Mouse (Mus musculus) cerebellum, adult 18-20 months (tissue): ENCODE measurements around the gene Stard13.

Experiments
- DNase-seq, 2 experiments: peaks; one replicate each; pipeline ENCODE4 v3.0.0; 2021

The Stard13 gene

DNA sequence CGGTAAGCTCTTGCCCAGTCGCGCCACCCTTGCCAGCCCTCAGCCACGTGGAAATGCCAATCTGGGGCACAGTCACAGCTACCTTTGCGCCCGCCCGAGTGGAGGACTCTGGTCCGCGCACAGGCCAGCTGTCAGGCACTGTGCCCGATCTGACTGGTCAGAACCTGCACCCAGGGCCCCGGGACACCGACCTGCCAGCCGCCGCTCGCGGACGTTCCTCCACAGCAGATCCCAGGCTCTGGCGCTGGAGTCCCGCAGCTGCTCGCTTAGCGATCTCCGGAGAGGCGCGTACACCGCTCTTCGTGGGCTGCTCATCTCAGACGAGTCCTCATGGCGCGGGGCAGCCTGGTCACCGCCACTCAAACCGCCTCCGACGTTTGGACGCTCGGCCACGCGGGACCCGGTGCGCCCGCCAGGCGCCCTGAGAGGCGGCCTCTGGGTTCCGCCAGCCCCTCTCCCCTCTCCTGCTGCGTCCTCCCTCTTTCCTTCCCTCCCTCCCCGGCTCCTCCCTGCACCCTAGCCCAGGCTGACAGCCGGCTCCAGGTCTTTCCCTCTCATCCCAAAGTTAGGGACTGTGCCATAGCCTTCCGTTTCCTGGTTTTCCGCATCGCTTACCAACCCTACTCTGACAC, at the start of gene Stard13:
TSS of gene Stard13 (minus strand) at position 437 of the 632 bp plus-strand sequence.
- DNase-seq = peak; percentile 2 to 5

DNA sequence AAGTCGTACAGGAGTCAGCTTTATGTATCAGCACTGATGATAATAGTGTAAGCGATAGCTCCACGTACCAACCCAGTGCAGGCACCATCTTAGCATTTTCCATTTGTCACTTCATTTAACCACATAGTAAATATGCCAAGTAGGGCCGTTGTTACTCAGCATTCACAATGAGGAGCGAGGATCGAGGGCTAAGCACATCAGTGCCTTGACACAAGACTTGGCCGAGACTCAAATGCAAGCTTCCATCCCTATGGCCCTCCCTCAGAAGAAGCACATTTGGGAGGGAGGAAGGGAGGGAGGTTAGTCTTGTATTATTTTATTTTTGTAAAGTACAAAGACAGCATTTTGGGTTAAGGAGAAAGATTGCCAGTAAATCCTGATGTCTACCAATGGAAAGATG, 45.9 kb upstream of the Stard13 start:
- DNase-seq = no peak

DNA sequence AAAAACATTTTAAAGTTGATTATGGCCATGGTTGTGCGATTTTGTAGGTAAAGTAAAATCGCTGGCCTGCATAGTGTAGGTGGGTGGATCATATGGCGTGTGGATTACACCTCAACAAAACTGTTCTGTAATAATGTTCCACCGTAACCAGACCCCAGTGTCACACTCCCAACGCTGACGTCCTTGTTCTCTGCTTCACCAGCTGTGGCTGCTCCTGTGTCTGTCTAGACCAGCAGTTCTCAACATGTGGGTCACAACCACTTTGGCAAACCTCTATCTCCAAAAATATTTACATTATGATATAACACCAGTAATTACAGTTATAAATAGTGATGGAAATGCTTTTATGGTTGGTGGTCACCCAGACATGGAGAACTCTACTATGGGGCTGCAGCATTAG, 44.3 kb upstream of the Stard13 start:
- no peak for DNase-seq

DNA sequence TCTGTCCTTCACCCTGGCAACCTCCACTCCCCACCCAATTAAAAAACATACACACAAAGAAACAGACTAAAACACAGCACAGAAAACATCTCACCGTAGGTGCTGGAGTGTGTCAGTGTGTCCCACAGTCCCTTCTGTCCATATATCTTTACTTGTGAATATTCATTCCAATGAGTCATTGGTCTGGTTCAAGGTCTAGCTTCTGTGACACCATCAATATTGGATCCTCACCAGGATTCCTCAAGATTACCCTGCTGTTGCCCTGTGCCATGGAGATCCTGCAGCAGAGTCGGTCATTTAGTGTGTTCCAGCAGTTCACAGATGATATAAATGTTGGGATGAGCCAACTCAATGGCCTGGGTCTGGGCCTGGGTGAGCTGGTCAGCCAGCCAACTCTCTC, 42.4 kb upstream of the Stard13 start:
- no peak for DNase-seq

DNA sequence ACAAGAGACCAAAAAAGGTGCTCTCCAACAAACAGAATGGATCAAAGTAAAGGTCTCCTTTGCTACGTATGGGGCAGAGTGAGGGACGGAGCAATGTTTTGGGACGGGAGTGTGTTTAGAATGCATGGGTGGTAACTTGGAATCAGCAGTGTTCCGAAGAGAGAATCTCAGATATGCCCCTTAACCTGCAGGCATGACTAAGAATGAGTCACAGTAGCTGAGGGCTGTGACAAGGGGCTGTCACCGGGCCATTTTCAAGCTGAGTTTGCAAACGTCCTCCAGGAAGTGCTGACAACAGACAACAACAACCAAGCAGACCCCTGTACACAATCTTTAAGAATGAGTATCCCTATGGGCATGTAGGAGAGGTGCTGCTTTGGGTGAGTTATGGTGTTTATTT, 40.6 kb upstream of the Stard13 start:
- no peak for DNase-seq

DNA sequence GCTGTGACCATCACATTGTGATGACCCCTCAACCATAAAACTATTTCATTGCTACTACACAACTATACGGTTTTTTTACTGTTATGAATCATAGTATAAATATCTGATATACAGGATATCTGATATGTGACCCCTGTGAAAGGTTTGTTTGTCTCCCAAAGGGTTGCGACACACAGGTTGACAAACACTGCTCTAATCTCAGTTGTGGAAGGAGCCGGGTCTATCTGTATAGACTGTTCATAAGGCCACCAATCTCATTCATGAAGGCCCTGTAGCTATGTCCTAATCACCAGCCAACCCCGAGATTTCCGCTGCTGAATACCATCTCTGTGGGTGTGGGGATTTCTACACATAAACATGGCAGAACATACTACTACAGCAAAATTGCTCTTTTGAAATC, 37.2 kb upstream of the Stard13 start:
- DNase-seq = no peak

DNA sequence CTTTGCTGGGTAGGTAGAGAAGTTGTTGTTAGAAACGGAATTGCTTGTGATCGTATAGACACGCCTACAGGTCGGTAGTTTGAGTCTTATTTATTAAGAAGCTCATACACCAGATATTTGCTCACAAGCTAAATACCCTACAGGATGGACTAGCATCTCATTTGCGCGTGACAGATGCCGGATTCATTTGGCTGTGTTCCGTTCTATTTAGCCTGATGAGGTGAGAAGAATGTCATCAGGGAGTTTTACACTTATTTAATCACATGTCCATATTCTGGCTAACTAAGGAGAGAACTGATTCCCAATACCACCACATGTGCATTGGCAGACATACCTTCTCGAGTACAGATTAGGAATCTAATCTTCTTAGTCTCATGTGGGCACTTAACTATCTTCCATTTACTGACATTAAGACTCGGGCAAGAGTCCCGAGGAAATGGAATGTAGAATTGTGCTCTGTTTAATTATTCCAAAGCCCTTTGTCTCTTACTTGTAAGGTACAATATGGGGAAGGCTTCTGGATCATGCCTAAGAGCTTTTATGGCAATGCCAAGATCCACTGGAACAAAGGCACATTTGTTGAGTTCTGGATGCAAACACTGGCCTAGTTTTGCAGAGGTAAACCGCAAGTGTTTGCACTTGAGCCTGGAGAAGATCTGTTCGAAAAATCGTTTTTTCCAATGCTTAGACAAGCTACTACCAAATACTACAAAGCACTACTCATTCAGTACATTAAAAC, 33.4 kb upstream of the Stard13 start:
- no peak for DNase-seq

DNA sequence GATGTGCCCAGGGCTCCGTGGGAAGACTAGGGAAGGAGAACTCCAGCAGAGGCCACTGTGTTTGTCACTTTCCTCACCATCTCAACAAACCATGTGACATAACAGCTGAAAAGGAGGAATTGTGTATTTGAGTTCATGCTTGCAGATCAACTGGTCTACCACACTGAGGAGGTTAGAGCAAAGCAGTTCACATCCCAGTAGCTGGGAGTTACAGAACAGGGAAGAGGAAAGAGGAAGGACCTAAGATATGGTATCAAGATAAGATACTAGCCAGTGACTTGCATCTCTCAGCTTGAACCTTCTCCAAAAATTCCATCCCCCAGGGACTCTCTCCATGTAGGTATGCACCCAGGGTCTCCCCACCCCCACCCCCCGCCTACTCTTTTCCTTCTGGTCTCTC, 27.9 kb upstream of the Stard13 start:
- DNase-seq = no peak

DNA sequence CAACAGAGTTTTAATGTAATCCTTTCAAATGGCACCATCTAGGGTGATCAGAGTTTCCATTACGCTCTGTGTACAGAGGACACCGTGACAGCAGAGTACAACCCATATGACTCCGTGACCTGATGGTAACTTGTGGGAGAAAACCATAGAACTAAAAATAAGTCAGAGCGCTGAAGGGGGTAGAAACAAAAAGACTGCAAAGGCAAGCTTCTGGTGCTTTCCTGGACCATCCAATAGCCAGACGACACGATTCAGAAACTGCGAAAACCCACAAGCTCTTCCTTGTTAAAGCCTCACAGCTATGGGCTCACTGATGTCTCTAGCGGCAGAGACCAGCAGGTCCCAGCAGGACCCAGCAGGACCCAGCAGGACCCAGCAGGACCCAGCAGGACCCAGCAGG, 18.6 kb upstream of the Stard13 start:
- no peak for DNase-seq

DNA sequence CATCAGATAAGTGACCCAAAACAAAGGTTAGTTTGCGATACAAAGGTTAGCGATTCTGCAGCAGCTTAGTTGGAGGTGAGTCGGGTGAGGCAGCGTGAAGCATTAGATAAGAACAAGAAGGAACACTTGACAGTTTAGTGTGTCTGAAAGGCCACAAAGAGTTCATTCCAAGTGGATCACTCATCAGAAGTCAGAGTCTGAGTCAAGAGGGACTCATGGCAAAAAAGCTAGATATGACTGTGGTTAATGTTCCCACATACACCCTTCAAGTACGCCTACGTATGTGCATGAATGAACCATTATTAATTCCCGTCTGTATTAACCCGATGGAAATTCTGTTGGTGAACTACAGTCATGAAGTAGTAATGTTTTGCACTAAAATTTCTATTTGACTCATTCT, 18.0 kb upstream of the Stard13 start:
- DNase-seq = no peak

DNA sequence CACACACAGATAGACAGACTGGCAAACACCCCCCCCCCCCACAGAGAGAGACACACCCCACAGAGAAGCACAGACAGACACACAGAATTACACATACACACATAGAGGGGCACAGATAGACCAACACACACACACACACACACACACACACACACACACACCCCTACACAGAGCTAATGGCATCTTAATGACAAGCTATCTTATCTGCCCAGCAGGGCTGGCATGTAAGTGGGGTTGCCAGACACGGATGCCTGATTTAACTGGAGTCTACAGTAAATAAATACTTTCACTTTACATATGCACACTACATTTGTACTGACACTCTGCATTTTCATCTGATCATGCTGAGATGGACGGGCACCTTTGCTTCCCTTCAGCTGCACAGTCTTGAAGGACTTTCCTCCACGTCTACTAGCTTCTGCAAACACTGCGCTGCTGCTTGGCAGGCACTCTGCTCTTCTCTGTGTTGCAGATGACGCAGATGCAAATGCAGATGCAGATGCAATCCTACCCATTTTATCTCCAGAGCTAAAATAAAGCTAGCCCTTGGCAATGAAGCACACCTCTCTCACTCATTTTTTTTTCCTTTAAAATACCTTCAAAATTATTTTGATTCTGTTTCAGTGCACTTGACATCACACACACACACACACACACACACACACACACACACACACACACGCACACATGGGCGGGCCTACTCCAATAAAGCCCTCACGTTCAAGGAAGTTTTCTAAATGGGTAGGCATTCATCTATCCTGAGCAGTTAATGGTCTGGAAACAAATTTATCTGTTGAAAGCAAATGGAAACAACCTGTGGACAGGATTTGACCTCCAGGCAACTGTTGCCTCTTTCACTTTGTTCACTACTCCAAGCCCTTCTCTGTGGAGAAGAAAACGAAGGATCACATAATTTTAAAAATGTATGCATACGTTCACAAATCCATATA, 15.3 kb upstream of the Stard13 start:
- DNase-seq = no peak

DNA sequence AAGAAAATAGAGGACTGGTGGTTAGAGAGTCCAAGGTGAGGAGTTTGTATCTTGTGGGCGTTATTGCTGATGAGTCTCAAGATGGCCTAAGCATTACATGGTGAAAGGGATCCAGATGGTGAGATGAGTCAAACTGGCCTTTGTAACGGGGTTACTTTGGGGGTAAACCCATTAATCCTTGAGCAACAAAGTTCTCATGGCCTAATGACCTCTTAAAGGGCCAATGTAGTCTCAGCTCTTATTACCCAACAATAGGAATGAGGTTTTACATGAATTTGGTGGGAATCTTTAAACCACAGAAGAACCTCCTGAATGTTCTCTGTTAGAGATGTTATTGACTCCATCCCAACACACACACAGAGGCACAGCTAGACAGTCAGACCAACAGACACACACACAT, 14.4 kb upstream of the Stard13 start:
- DNase-seq = no peak

DNA sequence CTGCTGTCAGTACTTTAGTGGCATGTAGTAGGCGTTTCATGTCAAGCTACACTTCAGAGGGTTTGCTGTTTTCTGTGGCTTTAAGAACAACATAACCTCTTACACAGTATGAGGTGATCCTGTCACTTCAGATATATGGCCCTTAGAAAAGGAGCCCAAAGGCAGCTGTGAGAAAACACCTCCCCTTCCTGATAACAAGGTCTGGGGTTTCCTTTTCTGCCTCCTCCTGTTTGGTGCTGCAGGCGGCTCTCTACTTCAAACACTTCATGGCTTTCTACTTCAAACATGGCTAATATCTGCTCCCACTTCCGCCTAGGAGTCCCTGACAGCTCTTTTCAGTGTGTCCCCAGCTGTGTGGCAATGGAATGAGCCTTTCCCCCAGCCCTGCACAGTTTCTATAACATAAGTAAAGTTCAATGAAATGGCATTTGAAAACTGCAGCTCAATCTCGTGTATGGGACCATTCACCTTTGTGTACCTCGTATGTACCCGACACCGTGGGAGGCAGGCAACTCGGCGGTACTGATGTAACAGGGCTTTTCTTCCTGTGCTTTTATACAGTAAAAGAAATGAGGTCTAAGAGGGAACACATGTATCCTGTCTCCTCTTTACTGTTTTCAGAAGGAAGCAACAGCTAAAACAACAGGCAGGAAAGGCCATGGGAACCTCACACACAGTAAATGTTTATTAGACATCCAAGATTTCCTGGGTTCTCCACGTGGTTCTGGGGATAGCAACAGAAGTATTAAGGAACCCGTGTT, 13.7 kb upstream of the Stard13 start:
- no peak for DNase-seq

DNA sequence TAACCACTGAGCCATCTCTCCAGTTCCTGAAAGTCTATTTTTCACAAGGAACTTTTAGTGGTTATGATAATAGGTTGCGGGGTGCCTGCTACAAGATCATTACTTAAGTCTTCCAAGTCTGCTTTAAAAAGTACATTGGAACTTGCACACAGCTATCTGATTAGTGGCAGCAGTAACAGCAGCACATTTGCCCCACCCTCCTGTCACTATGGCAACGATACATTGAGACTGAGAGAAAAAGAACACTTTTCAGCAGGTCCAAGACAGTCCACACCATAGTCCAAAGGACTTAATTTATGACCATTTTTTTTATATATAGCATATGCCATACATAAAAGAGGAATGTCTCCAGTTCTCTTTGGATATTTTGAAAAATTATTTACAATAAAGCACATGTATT, 12.7 kb upstream of the Stard13 start:
- no peak for DNase-seq

DNA sequence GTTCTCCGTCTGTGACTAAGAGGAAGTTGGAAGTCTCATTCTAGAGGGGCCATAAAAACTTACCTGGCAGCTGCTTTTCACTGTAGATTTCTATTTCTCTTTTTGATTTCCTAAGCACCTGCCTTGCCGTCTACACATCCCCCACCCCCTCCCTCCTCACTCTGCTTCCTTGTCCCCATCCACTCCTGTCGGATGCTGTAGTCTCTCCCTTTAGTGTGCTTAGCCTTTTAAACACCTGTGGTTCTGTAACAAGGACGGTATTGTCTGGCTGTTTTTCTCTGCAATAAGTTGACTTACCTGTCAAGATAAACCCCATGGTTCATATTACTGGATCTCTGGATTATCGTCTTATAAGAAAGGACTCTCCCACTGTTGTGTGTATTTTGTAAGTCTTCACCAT, 11.9 kb upstream of the Stard13 start:
- DNase-seq = no peak

DNA sequence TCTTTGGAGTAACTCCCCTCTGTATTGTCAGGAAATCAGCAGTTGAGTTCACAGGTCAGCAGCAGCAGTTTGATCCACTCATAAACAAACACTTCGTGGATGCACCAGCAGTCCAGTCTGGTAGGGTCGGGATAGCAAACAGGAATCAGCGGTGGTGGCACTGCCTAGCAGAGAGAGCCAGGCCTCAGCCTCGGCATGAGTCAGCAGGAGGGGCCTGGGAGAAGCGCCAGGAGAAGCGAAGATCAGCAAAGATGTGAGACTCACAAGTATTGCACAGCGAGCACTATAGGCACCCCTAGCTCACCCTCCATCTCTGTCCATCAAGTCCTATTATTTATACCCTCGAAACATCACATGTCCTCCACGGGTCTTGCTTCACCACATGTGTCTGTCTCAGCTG, 5.1 kb upstream of the Stard13 start:
- no peak for DNase-seq

DNA sequence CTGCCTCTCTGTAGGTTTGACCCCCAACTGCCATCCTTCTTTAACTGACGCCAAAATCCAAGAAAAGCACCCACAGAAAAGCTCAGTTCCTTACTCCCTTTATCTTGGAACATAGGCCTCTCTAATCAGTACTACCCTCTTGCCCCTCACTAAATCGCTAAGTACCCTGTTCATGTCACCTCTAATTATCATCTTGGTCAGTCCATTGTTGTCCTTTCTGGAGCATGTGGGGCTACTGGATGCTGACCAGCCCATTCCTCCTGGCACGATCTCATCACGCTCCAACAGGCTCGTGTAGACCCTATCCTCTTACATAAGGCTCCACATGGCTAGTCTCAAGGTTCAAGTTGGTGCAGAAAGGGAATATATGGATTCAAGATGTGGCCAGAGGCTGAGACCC, 2.8 kb upstream of the Stard13 start:
- DNase-seq = no peak

DNA sequence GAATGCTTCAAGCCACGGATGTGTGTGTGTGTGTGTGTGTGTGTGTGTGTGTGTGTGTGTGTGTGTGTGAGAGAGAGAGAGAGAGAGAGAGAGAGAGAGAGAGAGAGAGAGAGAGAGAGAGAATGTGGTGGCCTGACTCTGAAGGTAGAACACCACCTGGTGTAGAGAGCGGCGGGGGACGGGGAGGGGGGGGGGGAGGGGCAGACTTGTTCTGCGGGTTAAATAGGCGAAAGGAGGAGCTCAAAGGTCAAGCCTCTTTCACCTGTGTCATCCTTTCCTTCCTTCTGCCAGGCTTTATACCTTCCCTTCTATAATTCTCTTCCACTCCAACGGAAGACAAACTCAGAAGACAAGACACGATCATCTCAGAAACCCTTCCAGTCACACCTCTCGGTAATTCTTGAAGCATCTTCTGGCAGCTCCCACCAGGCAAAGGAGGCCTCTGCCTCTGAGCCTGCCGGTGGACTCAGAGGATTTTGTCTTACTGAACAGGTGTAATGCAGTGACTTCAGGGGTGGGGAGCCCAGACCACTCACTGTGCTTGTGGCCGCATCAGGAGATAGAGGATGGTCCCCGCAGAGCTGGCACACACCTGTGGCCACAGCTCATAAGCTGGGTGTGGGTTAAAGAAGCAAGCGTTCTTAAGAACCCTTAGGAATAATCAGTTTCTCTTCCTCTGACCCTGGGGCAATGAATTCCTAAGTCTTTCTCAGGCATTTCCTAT, 898 bp downstream of the Stard13 start:
- no peak for DNase-seq

DNA sequence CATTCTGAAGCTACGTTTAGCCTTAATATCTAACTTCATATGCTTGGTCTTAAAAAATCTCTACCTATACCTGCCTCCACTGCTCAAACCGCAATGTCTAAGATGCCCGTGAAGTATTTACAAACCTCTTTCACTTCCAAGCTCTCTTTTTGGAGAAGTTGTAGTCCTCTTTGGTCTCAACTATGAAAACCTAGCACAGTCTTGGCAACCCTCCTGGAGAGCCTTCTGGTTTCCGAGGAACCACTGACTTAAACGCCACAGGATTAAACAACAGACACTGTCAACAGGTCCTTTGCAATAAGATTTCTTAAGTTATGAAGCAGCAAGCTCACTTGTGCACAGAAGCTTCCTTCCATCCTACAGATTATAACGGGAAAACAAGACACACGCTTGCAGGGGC, 1.8 kb downstream of the Stard13 start:
- no peak for DNase-seq

DNA sequence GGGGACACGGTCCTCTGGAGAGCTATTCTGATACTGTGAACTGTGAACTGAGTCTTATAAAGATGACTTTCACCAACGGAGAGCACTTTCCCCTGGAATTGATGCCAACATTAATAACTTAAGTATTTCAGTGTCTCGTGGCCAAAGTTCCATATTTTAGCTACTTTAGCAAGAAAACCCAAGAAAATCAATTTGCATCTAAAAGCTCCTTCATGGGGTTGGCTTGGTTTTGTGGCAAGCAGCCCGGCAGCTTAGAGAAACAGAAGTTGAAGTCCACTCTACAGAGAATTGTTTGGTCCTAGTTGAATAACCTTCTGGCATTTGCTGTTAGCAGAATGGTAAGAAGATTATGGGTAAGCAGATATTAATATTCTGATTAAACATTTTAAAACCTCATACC, 2.2 kb downstream of the Stard13 start:
- DNase-seq = peak; percentile 6 to 7

DNA sequence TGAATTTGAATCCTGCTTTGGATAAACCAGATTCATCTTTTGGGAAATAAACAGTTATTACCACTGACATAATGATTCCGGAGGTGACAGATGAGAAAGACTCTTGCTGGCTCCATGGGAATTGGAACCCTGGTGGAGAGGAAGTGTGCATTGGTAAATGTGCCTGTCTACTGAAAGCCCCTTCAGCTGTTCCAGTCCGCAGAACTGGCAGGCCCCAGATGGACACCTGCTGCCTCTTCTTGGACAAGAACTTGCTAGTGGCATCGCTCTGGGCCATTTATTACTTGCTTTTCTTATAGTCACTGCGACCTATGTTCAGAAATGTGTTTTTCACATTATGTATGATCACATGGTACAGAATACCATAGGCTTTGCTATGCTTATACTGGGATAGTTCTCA, 3.2 kb downstream of the Stard13 start:
- no peak for DNase-seq

DNA sequence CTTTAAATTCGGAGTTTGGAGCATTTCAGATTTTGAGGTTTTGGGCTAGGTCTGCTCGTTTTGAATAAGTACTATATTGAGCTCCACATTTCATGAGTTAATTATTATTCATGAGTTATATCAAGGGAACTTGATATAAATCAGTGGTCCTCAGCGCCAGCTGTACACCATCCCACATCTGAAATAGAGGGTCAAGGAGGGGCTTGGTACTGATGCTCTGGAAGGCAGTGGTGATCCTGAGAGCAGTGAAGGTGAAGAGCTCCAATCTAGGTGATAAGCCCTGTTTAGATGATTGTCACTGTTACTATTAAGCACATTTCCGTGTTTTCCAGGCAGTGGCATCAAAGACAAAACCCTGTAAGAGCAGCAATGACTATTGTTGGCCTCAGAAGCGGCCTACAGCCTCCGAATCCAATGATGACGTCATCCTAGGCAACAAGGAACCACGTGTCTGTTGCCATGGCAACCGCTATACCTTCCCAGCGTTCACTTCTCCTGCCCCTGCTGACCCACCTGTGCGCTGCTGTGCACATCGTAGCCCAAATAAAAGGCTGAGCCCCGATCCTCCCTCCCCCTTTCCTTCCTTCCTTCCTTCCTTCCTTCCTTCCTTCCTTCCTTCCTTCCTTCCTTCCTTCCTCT, 5.2 kb downstream of the Stard13 start:
- DNase-seq = no peak
